Mouse (Mus musculus) neural tube, embryonic 14.5 days (tissue): ENCODE results near the gene Pdlim1. TPM values are rescaled to one million over a fixed set of nuclear protein-coding genes. Genes with fewer than 3 reads are reported as not detected.

Experiments
- ATAC-seq: fragments of 200-750 bp; cut with Nextera tagmentation; 2 replicates; pipeline ENCODE4 v1.8.0; 2017; ENCODE audit warnings: low read depth, mild to moderate bottlenecking, moderate TSS enrichment, moderate library complexity
- H3K27ac ChIP-seq: fragments of 300-500 bp; sonication (generic); 2 replicates; pipeline ENCODE4 v1.5.1; 2014; ENCODE audit warnings: low read depth, mild to moderate bottlenecking, control low read depth, low read length, moderate library complexity, mixed read lengths
- H3K27me3 ChIP-seq: fragments of 300-500 bp; sonication (generic); 2 replicates; pipeline ENCODE4 v1.6.1; 2014; ENCODE audit warnings: low read length; ENCODE audit not compliant: control insufficient read depth, insufficient read depth
- H3K36me3 ChIP-seq: fragments of 300-500 bp; sonication (generic); 2 replicates; pipeline ENCODE4 v1.6.1; 2014; ENCODE audit warnings: low read length, mixed read lengths; ENCODE audit not compliant: control insufficient read depth, insufficient read depth
- H3K4me1 ChIP-seq: fragments of 300-500 bp; sonication (generic); 2 replicates; pipeline ENCODE4 v1.6.1; 2014; ENCODE audit warnings: low read length; ENCODE audit not compliant: control insufficient read depth, insufficient read depth
- H3K4me2 ChIP-seq: fragments of 300-500 bp; sonication (generic); 2 replicates; pipeline ENCODE4 v1.6.1; 2014; ENCODE audit warnings: mild to moderate bottlenecking, low read depth, low read length, control low read depth
- H3K4me3 ChIP-seq: fragments of 300-500 bp; sonication (generic); 2 replicates; pipeline ENCODE4 v1.5.1; 2014; ENCODE audit warnings: low read depth, low read length, control low read depth, mixed read lengths
- H3K9ac ChIP-seq: fragments of 300-500 bp; sonication (generic); replicated peaks from 2 replicates; pipeline ENCODE4 v1.6.1; 2014; ENCODE audit warnings: low read depth, mild to moderate bottlenecking, control low read depth, low read length, mixed read lengths
- H3K9me3 ChIP-seq: fragments of 300-500 bp; sonication (generic); 2 replicates; pipeline ENCODE4 v1.6.1; 2016; ENCODE audit warnings: low read length; ENCODE audit not compliant: control insufficient read depth
- WGBS: fragments of 180-500 bp; shearing (Covaris S2); extraction: QIAGEN DNeasy Blood & Tissue Kit; methylation state at CpG from one replicate; pipeline ENCODE4 v1.1.7; 2014; 5-methylcytosine and 5-hydroxymethylcytosine counted together
- polyA plus RNA-seq: library from polyadenylated mRNA; unstranded; fragments of >200 nt; fragmentation: Nextera tagmentation; extraction: Ambion mirVana; gene quantifications from 2 replicates; pipeline ENCODE4 v1.2.1, GENCODE M21; 2014

Gene Pdlim1
- 3.2 and 13.6 TPM in 2 replicates for polyA plus RNA-seq

- H3K9me3 ChIP-seq, result no peaks in the 10 kb centered on the region
- peaks cover 17% of the 10 kb centered on the region for H3K27me3 ChIP-seq
- peak within 1 kb of the TSS; percentile 49 for H3K4me3 ChIP-seq
- no peak within 1 kb of the TSS for H3K27ac ChIP-seq
- H3K4me1 ChIP-seq, result peaks cover 2% of the 10 kb centered on the region; the same call in 1 of the 2 replicates
- H3K9ac ChIP-seq, result peak within 1 kb of the TSS; percentile 32; the same call in 1 of the 2 replicates
- peak; percentile 67; the same call in 1 of the 2 replicates for ATAC-seq
- no peaks in the 10 kb centered on the region for H3K36me3 ChIP-seq
- H3K4me2 ChIP-seq, result peak within 1 kb of the TSS; percentile 99
- WGBS, result 1% methylated on average over 39 of the region's 54 CpGs
Measured at GRCm38 (mm10) chr19:40271308-40271892, at the start of gene Pdlim1. TSS of gene Pdlim1 (minus strand) at chr19:40271842.

GRCm38 (mm10) chr19:40319199-40319598 lies 47.6 kb upstream of the Pdlim1 start:
- Histone ChIP-seq H3K27ac (no peak overlapping the region), H3K4me1 (peaks cover 3% of the 10 kb centered on the region; the same call in 1 of the 2 replicates), H3K9me3 (no peaks in the 10 kb centered on the region), H3K4me2 (no peak overlapping the region), H3K27me3 (no peaks in the 10 kb centered on the region), H3K9ac (no peak overlapping the region), H3K4me3 (no peak overlapping the region), H3K36me3 (peaks cover 12% of the 10 kb centered on the region)
- WGBS, result 90% methylated on average over 3 of the region's 3 CpGs
- no peak for ATAC-seq

- no peak overlapping the region for H3K4me2 ChIP-seq
- 54% methylated on average over 6 of the region's 6 CpGs for WGBS
- ATAC-seq, result no peak
Measured at GRCm38 (mm10) chr19:40318511-40318910, 46.9 kb upstream of the Pdlim1 start.

GRCm38 (mm10) chr19:40317001-40317400 lies 45.4 kb upstream of the Pdlim1 start:
- Histone ChIP-seq H3K9ac (no peak overlapping the region), H3K27ac (no peak overlapping the region), H3K4me1 (no peaks in the 10 kb centered on the region), H3K27me3 (no peaks in the 10 kb centered on the region), H3K9me3 (no peaks in the 10 kb centered on the region), H3K36me3 (peaks cover 19% of the 10 kb centered on the region), H3K4me2 (no peak overlapping the region), H3K4me3 (no peak overlapping the region)
- no peak for ATAC-seq
- WGBS, result 64% methylated on average over 4 of the region's 4 CpGs

More at GRCm38 (mm10) chr19:40318511-40318910, 46.9 kb upstream of the Pdlim1 start:
- H3K27me3 ChIP-seq, result no peaks in the 10 kb centered on the region
- peaks cover 3% of the 10 kb centered on the region; the same call in 1 of the 2 replicates for H3K4me1 ChIP-seq
- H3K4me3 ChIP-seq, result no peak overlapping the region
- no peak overlapping the region for H3K9ac ChIP-seq
- peaks cover 16% of the 10 kb centered on the region for H3K36me3 ChIP-seq
- H3K27ac ChIP-seq, result no peak overlapping the region
- no peaks in the 10 kb centered on the region for H3K9me3 ChIP-seq

DNA sequence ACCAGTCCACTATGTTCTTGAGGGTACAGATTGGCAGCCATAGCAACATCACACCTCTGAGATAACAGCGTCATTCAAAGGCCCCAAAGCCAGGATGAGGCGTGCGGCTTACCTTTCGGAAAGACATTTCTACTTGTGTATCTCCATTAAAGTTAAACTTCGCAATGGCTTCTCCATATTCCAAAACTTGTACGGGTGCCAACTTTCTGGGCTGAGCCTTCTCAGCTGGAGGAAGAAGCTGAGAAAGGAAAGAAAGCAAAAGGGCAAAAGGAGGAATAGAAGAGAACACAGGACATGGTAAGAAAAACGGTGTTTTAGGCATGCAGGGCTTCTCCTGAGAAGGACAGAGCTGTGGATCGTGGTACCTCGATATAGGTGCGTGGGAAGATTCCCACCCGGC lies 42.6 kb upstream of the Pdlim1 start:
- Histone ChIP-seq H3K27ac (no peak overlapping the region), H3K27me3 (no peaks in the 10 kb centered on the region), H3K9me3 (no peaks in the 10 kb centered on the region), H3K4me3 (no peak overlapping the region), H3K9ac (no peak overlapping the region), H3K4me2 (no peak overlapping the region), H3K36me3 (peaks cover 35% of the 10 kb centered on the region), H3K4me1 (no peaks in the 10 kb centered on the region)
- no peak for ATAC-seq
- 96% methylated on average over 11 of the region's 11 CpGs for WGBS

- Histone ChIP-seq H3K4me3 (no peak overlapping the region), H3K36me3 (peaks cover 34% of the 10 kb centered on the region), H3K9me3 (no peaks in the 10 kb centered on the region), H3K4me2 (no peak overlapping the region), H3K4me1 (no peaks in the 10 kb centered on the region), H3K9ac (no peak overlapping the region), H3K27ac (no peak overlapping the region), H3K27me3 (no peaks in the 10 kb centered on the region)
- 94% methylated on average over 8 of the region's 8 CpGs for WGBS
- no peak; the same call in 1 of the 2 replicates for ATAC-seq
Measured at GRCm38 (mm10) chr19:40311631-40312030, 40.0 kb upstream of the Pdlim1 start.

DNA sequence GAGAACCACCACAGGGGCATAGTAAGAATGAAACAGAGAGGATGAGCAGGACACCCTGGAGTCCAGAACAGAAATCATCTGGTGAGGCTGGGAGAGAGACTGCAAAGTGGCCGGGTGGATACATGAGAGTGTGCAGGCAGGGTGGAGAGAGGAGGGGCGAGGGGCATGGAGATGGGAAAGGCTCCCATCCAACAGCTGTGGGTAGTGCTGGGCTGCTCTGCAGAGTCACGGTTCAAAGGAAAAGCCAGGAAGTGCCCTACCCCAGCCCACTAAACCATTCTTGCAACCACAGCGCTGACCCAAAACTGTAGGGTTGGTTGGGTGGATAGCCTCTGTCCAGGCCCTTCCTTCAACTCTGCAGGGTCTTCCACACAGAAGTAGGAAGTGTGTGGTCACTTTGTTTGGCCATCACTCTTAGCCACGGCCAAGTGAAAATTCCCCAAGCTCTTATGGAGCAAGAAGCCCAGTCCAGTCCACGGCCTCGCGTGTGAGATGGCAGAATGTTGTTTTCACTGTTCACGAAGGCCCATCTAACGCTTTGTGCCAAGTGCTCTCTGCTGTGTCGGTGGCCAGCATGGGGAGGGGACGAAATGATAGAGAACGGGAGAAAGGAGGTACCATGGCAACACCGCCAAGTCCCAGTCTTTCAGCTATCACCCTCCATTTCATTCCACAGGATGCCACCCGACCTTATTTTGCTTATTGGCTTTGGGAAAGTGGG lies 38.9 kb upstream of the Pdlim1 start:
- no peaks in the 10 kb centered on the region for H3K4me1 ChIP-seq
- H3K27me3 ChIP-seq, result no peaks in the 10 kb centered on the region
- ATAC-seq, result no peak
- no peaks in the 10 kb centered on the region for H3K9me3 ChIP-seq
- H3K9ac ChIP-seq, result no peak overlapping the region
- WGBS, result 88% methylated on average over 15 of the region's 15 CpGs
- no peak overlapping the region for H3K27ac ChIP-seq
- H3K4me3 ChIP-seq, result no peak overlapping the region
- peaks cover 34% of the 10 kb centered on the region for H3K36me3 ChIP-seq
- H3K4me2 ChIP-seq, result no peak overlapping the region

GRCm38 (mm10) chr19:40309911-40310310 lies 38.3 kb upstream of the Pdlim1 start:
- Histone ChIP-seq H3K27me3 (no peaks in the 10 kb centered on the region), H3K4me2 (no peak overlapping the region), H3K36me3 (peaks cover 34% of the 10 kb centered on the region), H3K27ac (no peak overlapping the region), H3K4me3 (no peak overlapping the region), H3K9me3 (no peaks in the 10 kb centered on the region), H3K4me1 (no peaks in the 10 kb centered on the region), H3K9ac (no peak overlapping the region)
- ATAC-seq, result no peak
- 95% methylated on average over 12 of the region's 12 CpGs for WGBS

GRCm38 (mm10) chr19:40307550-40307949 lies 35.9 kb upstream of the Pdlim1 start:
- Histone ChIP-seq H3K4me2 (no peak overlapping the region), H3K4me1 (no peaks in the 10 kb centered on the region), H3K9ac (no peak overlapping the region), H3K27me3 (no peaks in the 10 kb centered on the region), H3K4me3 (no peak overlapping the region), H3K9me3 (no peaks in the 10 kb centered on the region), H3K36me3 (peaks cover 27% of the 10 kb centered on the region), H3K27ac (no peak overlapping the region)
- WGBS, result 88% methylated on average over 7 of the region's 7 CpGs
- ATAC-seq, result no peak
